Mouse (Mus musculus) megakaryocyte, embryonic 14.5 days (primary cell): ENCODE results near the gene Tmod3.

Experiments used
- FLI1 ChIP-seq: IDR thresholded peaks from 2 replicates; pipeline ENCODE4 v1.6.1; 2012; ENCODE audit warnings: low read length, inconsistent platforms, mixed read lengths
- GATA1 ChIP-seq: IDR thresholded peaks from 3 replicates; pipeline ENCODE4 v1.6.1; 2012; ENCODE audit warnings: mixed read lengths, low read length, inconsistent platforms, borderline replicate concordance

GRCm38 (mm10) chr9:75597596-75597995, 38.1 kb upstream of the Tmod3 start:
- TF ChIP-seq GATA1 (no peak), FLI1 (no peak)
